Mouse (Mus musculus) heart, adult 2 months (tissue): ENCODE measurements around the gene Akr1c14.

Experiments used
- CTCF ChIP-seq: fragments of 200-600 bp; IDR thresholded peaks from 2 replicates; pipeline ENCODE4 v1.8.1; 2022; ENCODE audit warnings: antibody characterized with exemption, mild to moderate bottlenecking, moderate library complexity
- POLR2A ChIP-seq: fragments of 200-500 bp; IDR thresholded peaks from 2 replicates; pipeline ENCODE4 v1.6.1; 2011; ENCODE audit warnings: mild to moderate bottlenecking, low read depth, low read length, control low read depth; ENCODE audit not compliant: insufficient read depth

GRCm38 (mm10) chr13:4048226-4048625, 585 bp upstream of the Akr1c14 start:
- TF ChIP-seq POLR2A (no peak), CTCF (no peak)
